Mouse (Mus musculus): ENCODE data around the gene Gm20388. TPM values are rescaled to one million over a fixed set of nuclear protein-coding genes. Genes with fewer than 3 reads are reported as not detected.

The Gm20388 gene
- total RNA-seq, 1 experiment from 2014 or later: 3.6 TPM

DNA sequence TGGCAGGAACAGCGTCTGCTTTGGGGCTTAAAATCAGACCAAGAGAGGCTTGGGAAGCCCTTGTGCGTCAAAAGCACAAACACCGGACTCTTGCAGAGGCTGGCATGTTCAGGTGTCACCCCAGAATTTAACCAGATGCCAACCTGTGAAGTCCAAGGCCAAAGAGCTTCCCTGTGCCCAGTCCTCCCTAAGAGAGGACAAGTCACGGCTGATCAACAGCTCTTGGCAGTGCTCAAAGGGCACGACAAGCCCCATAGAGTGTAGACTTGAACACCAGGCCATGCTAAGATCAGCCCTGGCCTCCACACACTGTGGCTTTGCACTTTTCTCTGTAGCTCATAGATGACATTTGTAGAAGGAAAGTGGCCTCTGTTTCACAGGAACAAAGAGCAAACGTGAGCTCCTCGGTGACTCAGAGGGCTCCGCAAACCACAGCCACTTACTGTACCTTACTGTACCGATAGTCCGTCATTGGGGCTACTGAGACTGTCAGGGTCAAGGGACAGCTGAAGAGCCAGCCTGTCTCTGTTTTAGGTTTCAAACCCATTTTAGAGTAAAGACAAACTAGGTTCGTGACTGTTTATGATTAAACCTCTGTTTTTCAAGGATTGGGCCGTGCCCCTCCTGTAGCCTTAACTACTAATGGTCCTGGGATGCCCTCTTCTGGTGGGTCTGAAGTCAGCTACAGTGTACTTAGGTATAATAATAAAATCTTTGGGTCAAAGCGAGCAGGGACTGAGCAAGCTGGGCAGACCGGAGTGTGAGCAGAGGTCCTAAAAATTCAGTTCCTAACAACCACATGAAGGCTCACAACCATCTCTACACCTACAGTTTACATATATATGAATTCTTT is 2022.3 kb downstream of the Gm20388 start:
- DNase-seq: no peak

DNA sequence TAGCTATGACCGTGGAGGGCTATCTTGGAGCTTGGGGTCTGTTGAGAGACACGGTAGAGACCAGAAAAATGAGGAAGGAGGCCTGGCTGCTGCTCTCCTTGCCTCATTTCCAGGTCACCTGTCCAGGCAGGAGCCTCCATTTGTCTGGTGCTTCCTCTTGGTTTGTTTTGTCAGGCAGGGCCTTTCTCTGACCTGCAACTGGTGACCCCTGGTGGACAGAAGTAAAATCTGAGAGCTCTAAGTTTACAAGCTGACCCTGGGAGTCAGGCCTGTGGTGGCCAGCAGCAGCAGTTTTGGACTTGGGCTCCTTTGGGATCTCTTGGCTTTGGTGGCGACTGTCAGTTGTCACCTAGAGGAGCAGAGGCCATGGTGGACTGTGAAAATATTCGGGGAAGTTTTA is 2023.9 kb downstream of the Gm20388 start:
- DNase-seq: no peak

DNA sequence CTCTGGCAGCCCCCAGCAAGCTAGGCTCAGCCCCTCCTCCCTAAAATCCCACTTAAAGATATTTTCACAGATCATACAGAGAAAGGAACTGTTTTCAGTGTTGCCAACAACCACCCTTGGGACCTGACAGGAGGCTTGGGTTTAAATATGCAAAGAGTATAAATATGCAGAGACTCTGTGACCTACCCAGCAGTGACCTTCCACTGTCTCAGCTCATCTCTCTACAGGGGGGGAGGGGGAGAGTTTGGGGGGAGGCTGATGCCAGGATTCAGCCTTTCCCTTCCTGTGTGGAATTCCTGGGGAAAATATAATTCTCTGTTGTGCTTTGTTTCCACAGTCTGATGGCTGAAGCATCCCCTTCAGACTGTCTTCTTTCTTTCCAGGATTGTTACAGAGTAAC is 2024.3 kb downstream of the Gm20388 start:
- no peak for DNase-seq

DNA sequence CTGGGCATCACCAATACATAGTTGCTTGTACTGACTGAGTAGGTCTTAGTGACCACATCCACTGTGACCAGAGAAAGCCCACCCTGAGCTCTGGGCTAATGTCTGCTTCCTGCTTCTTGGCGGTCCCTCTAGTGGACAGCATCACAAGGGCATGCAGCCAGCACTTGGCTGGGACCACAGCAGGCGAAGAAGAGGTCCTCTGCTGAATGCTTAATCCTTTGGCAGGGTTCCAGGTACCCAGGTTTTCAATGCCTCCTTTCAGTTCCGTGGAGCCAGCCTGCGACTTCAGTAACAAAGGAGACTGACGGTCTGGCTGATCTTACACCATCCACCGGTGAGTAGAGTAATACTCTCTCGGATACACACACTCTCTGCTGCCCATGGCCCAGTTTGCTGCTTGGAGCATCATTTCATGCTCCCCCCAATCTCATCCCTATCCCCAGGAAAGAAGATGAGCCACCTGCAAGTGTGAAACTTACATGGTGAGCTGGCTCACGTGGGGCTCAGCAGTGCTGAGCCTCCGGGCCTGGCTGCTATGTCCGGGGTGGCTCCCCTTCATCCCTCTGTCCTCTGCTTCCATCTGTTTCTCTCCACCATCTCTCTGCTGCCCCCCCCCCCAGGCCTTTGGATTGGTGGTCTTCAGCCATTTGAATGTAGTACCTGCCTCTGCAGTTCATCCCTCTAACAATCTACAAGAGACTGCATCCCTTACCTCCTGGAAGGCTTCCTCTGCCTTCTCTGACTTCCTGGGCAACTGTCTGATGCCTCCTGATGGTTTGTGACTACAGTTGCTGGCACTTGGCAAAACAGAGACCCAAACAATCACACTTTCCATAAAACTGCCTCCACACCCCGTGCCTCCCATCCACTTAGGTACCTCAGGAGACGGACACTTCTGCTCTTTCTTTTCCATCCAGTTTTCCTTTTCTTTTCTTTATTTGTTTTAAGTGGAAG is 2025.0 kb downstream of the Gm20388 start:
- DNase-seq: peak; percentile 23

DNA sequence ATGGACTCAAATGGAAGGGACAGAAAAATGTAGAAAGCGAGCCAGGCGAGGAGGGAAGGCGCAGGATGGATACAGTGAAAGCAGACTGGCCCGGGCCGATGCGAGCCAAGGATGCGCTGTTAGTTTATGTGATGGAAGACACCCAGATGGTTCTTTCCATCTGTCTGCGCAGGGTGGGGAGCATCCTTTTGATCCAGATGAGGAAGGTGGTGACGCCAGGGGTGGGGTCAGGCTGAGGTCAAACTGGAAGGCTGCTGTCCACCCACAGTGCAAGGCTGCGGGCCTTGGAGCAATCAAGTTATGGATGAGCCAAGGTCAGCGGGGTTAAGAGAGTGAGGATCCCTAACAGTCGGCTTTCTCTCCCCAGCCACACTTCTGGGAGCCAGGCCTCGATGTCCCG is 2025.8 kb downstream of the Gm20388 start:
- no peak for DNase-seq

DNA sequence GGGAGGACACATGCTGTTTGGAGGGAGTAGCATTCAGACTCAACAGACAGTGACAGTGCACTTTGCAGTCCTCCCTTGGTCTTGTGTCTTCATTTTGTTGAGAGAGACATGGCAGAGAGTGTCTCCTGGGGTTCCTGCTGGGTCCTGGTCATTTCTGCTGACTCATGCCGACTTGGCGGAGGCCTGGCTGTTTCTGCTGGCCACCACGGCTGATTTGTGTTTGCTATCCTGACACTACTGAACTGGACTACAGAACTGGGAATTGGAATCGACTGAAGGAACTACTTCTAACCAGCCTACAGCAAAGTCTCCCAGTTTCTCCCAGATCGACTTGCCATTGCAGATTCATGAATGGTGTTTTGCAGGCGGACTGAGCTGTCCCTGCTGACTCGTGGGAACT is 2028.1 kb downstream of the Gm20388 start:
- DNase-seq: no peak

DNA sequence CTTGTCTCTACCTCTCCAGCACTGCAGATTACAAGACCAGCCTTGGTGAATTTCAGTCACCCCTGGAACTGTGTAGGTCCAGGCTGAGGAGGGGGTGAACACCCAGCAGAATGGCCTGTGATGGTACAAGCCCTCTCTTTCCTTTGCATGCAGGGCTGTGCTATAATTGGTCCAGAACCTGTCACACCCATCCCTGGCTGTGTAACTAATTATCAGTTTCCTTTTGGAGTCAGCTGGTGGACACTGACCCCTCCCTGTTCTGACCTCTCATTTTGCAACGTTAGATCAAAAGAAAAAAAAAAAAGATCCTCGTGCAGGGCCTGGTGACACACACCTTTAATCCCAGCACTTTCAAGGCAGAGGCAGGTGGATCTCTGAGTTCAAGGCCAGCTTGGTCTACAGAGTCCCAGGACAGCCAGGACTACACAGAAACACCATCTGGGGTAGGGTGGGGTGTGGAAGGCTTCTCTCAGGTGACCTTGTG is 2032.5 kb downstream of the Gm20388 start:
- DNase-seq: no peak

DNA sequence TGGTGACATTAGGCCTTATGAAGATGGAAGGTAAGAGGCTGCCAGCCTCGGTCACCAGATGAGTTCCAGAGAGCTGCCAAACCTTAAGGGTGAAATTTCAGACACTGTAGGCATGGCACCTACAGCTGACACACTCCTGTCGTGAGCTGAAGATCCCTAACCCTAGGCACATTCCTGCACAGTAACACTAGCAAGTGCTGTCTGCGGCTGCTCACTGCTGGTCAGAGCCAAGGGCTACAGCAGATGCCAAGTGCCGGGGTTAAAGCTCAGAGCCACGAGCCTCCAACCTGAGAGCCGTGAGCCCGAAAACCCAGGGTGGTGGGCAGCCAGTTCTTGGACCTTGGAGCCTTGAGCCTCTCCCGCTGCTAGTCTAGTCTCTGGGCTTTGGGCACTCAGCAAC is 2033.1 kb downstream of the Gm20388 start:
- DNase-seq: no peak

DNA sequence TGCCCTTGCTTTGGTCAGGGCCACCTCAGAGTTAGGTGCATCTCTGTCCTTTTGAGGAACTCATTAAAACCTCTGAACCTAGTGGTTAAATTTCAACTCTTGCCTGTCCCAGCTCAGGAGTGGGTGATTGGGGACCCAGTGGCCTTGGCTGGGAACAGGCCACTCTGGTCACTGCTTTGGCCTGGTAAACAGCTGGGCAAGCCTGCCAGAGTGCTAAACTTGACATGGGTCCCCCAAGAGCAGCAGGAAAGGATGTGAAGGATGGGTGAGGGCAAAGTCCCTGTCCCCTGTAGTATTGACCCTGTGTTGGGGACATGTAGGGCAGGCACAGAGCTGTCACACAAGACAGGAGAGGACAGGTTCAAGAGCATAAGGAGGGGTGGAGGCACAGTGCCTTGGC is 2034.2 kb downstream of the Gm20388 start, which contains the start of gene Car5a:
Gene Car5a (minus strand): TSS at position 74 of the 400 bp plus-strand sequence.
- no peak for DNase-seq

DNA sequence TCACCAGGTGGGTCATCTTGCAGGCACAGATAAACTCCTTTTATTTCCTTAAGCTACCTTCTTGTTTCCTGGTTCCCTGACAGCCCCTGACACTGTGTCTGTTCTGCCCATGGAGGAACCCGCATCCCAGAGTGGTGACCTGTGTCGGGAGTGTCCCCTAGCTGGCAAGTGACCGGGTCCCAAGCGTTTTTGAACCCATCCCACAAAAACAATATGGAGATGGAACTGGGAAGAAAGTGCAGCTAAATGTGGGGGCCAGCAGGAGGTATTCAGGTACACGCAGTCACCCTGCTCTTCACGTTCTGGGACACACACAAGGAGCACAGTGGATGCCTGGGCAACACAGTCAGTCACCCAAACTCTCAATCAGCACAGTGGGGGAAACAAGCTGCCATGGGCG is 2035.7 kb downstream of the Gm20388 start:
- DNase-seq: no peak

DNA sequence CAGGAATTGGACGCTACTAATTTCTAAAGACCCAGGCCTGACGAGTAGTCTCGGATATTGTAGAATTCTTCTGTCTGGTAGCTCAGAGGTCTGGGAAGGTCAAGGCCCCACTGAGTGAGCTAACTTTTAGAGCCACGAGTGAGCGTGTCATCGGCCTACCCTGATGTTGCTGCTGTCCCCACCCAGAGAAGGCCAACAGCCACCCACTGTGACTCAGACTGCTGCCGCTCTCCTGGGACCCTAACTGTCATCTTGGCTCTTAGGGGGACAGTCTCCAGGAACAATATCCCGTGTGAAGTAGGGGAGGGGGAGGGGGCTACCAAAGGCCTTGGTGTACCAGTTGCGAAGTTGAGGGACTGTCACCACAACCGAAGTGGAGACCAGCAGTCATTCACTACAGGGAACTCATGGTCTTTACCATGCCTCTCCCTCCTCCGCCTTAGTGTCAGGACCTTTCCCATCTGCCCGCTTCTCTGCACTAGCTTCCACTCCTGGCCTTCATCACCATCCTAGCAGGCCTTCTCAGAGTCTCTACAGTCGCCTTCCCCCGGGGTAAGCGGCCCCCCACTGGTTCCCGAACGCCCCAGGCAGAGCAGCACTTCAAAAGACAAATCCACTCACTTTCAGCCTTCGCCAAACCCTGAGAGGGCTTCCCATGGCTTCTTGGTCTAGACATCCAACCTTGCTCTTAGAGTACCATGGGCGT is 2036.6 kb downstream of the Gm20388 start:
- no peak for DNase-seq

DNA sequence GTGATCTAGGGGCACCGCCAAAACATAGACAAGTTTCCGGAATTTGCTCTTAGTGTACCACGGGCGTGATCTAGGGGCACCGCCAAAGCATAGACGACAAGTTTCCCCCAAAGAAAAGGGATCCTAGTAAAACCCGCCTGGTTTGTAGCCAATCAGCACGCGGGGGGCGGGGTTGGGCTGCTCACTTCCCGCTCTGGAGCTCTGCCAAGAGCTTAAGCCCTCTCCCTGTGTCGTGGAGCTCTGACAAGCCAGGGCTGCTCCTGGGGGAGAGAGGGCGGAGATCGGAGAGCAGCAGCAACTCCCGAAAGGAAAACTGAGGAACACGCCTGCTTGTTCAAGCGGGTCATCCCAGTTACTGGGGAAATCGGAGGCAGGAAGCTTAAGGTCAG is 2037.1 kb downstream of the Gm20388 start:
- peak; percentile 90 for DNase-seq

DNA sequence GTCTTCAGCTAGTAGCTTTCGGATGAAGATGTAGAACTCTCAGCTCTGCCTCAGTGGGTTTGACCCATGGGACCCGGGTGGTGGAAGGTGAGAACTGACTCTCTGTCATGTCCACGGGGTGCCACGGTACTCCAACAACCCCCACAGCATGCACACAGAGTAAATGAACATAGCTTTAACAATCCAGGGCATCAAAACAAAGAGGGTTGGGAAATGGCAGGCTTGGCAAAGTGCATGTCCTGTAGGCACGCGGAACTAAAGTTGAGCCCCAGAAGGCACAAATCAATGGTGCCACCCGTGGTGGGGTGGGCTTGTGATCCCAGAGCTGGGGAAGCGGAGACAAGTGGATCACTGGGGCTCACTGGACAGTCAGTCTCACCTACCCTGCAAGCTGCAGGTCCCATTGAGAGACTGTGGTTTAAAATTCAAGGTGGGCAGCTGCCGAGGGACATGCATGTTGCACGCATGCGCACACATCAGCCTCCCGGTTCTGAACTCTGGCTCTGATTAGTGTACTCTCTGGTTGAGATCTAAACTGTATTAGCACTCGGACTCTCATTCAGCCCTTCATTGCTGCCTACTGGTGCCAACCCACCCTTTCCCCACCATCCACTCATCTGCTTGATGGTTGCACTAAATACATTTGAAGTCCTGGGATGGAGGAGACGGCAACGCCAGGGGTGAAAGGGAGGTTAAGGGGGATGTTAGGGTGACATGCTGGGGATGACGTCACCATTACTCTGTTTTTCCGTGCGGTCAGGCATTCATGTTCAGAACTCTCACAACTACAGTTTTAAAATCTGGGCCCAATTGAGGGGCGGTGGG is 2037.9 kb downstream of the Gm20388 start:
- no peak for DNase-seq

DNA sequence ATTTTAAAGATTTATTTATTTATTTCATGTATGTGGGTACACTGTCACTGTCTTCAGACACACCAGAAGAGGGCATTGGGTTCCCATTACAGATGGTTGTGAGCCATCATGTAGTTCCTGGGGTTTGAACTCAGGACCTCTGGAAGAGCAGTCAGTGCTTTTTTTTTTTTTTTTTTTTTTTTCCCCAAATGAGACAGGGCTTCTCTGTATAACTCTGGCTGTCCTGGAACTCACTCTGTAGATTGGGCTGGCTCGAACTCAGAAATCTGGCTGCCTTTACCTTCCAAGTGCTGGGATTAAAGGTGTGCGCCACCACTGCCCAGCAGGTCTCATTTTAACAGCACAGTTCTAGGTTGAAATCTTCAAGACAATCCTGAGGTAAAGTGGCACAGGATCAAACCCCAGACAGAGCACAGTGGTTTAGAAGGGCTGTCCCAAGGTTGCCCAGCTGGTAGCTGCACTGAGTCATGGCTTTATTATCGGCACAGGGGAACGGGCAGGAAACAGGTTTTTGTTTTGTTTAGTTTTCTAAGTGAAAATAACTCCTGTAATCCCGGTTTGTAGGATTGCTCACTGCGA is 2038.7 kb downstream of the Gm20388 start, which contains the start of gene Banp:
Gene Banp (plus strand): TSS at position 529 of the 579 bp plus-strand sequence.
- no peak for DNase-seq

DNA sequence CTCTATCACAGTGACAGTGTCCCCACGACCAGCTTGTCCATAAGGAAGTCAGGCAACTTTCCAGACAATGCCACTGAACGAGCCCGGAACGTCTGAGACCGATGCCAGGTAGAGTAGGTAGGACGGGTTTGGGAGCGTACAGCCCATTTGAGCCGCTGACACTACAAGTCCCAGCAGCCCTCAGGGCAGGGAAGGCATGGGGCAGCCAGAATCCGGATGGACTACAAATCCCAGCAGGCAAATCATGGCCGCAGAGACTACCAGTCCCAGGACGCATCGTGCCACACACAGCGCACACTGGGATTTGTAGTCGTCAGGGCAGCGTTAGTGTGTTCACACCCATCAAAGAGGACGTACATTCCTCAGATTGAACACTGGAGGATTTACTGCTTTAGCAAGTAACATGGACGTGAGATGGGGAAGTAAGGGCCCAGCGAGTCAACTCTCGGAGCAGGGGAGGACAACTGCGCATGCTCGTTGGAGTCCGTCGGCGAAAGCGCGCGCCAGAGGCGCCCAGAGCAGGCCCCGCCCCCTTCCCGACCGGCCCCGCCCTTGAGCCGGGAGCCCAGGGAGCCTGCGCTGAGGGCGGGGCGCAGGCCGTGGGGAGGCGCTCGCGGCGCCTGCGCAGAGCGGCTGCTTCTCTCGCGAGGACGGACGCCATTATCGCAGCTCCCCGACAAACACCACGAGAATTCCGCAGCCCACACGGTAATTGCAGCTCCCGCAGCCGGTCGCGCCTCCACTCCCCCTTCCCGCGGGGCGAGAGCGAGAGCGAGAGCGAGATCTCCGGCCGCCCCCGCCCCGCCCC is 2039.5 kb downstream of the Gm20388 start:
- DNase-seq: peak; percentile 98

DNA sequence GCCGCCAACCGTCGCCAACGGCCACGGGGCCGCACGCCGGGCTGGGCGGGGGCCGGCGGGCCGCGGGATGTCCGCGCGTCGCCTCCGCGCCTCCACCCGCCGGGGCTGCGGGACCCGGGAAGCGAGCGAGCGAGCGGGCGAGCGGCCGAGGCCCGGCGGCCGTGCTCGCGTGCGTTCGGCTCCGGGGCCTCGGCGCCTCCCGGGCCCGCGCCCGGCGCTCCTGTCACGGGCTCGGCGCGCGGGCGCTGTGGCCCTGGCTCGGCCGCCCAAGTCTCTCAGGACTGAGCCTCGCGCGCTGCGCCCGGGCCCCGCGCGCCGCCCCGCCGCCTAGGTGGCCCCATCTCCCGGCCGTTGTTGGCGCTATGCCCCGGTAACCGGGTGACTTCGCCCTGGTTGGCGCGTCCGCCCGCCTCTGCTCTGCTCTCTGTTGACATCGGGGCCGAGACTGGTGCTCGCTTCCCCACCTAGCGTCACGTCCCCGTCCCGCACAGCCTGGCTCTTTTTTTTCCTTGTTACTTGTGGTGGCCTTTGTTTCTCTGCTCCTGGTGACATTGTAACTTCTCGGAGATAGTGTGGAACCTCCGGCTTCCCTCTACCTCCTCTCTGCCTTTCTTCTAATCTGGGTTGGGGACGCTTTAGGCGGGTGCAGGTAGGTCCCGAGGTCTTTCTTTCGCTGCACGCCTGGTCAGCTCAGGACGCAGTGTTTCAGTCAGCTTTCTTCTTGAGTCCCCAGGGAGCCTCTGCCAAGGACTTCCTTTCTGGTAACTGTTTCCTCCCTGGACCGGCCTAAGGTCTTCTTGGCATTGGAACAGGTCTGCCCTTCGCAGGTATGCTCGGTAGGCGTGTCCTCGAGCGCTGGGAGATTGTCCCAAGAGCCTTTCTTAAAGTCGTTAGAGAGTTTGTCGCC is 2040.4 kb downstream of the Gm20388 start:
- DNase-seq: peak; percentile 77

DNA sequence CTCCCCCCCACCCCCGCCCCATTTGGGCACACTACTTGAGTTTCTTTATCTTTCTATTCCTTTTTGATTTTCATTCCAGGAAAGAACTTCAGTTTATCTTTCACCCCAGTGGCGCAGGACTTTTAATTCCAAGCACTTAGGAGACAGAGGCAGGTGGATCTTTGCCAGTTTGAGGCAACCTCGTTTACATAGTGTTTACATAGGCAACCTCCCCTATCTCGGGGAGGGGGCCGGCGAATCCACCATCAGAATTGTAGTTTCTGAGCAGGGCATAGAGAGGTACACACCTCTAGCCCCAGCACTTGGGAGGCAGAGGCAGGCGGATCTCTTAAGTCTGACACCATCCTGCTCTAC is 2041.0 kb downstream of the Gm20388 start:
- no peak for DNase-seq

DNA sequence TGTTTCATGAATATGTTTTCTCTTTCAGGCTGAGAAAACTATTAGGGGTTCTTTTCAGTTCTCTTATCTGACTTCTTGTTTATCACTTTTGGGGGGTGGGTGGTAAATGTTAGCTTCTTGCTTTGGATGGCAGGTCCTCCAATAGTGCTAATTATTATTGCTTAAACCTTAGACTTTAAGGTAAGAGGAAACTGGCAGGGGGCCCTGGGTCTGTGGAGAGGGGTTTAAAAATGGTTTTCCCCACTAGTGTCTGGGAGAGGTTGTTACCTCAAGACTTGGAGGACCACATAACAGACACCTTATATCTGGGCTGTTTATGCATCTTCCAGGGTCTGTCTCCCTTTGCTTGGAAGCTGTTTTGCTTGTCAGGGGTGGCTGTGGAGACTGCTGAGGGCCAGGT is 2041.5 kb downstream of the Gm20388 start:
- no peak for DNase-seq

DNA sequence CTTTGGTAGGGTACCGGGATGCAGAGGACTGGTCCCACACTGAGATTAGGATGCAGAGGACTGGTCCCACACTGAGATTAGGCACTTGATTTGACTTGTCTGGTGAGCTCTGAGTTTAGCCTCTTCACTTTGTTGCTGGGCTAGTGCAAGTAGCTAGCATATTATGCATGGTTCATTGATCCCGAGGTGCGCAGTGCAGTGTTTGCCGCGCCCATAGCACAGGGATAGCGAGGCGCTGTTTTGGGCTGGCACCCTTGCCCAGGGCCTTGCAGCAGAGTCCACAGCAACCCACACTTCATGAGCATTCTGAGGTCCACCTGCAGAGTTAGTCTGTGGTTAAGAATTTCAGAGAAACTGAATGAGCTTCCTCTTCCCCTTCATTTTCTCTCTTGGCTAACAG is 2042.2 kb downstream of the Gm20388 start:
- no peak for DNase-seq
